Mouse (Mus musculus) liver, embryonic 14.5 days (tissue): ENCODE results near the gene Gm28230.

Experiments
- CTCF ChIP-seq: IDR thresholded peaks from 2 replicates; pipeline ENCODE4 v1.5.1; 2016; ENCODE audit warnings: antibody characterized with exemption, low read depth, control low read depth
- EP300 ChIP-seq: IDR thresholded peaks from 2 replicates; pipeline ENCODE4 v1.6.1; 2016; ENCODE audit warnings: antibody characterized with exemption, low read depth

DNA sequence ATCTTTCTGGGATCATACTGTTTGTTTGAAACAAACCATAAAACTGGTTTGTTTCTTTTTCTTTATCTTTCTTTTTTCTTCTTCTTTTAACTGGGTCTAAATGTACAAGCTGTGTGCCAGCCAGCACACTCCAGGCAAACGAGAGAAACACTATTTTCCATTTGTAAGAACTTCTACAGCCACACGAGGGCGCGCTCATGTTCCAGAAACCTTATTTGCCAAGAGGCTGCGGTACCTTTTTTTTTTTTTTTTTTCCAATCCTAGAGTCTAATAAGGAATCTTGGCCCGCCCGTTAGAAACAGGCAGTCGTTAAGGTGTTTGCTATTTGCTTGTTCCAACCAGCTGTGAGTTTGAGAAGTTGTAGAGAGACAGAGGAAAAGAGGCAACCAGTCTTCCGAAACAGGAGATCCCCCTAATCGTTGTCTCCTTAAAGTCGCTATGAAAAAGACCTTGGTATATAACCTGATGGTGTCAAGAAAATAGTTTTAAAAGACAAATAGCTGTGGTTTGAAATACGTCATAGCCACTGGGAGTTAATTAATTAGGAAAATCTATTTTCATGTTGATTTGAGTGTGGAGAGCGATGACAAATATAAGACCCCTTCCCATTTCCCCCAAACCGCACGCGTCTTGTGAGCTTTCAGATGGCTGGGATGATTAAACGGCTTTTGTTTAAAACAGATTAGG is 40.1 kb upstream of the Gm28230 start:
- TF ChIP-seq CTCF, result peak; percentile 32; the same call in 1 of the 2 replicates
- no peak for TF ChIP-seq EP300
